Mouse (Mus musculus) Patski (cell line): ENCODE measurements at regions not wholly inside any gene's neighbourhood (a gene's known extent, or its start where the extent isn't known, plus 50 kb on each side); places are given as distances from the start of the nearest gene placed in this dataset.
A peak's percentile ranks its signal among the peaks of the same experiment; 100 is the strongest.

Experiments used
- ATAC-seq: fragments of 100-300 bp; one replicate; pipeline ENCODE4 v1.8.0; 2021
- CTCF ChIA-PET: fragments of 350-600 bp; sonication (Branson Sonifier 250); formaldehyde crosslinking; loops from one replicate; lab custom pipeline; 2022; ENCODE audit warnings: inconsistent platforms; lab: Charles Lee
- POLR2A ChIA-PET: fragments of 350-600 bp; sonication (Branson Sonifier 250); formaldehyde crosslinking; loops from one replicate; lab custom pipeline; 2022; ENCODE audit warnings: antibody characterized with exemption, inconsistent platforms; lab: Charles Lee
- DNase-seq: peaks from one replicate; pipeline ENCODE4 v3.0.0-alpha.2; 2011; ENCODE audit warnings: low read depth, low spot score
- H3K27me3 ChIP-seq: fragments of 371-371 bp; one replicate; pipeline ENCODE4 v1.5.1; 2021
- CTCF ChIP-seq: fragments of 100-300 bp; IDR thresholded peaks from one replicate; pipeline ENCODE4 v1.5.1; 2021
- in situ Hi-C: fragments of 300-500 bp; cut with MboI; formaldehyde crosslinking; loops from 3 replicates; pipeline ENCODE4 v1.11.1; 2018; ENCODE audit warnings: low pct_unique_long_range_greater_than_20kb, mixed read lengths

GRCm38 (mm10) chr15:27258984-27259853 lies 207.3 kb upstream of the Ank start:
- no peak for ATAC-seq
- in situ Hi-C loops: no loop called here

GRCm38 (mm10) chr15:27259854-27260191 lies 206.7 kb upstream of the Ank start:
- ATAC-seq: no peak
- no peak for TF ChIP-seq CTCF
- peaks cover 37% of the 10 kb centered on the region for H3K27me3 ChIP-seq
- ChIA-PET CTCF (no interaction called here), POLR2A (no interaction called here)
- no peak for DNase-seq
- in situ Hi-C loops: no loop called here

More at GRCm38 (mm10) chr15:27258984-27259853, 207.3 kb upstream of the Ank start:
- ChIA-PET CTCF (no interaction called here), POLR2A (no interaction called here)
- no peak for DNase-seq
- no peak for TF ChIP-seq CTCF
- H3K27me3 ChIP-seq: peaks cover 37% of the 10 kb centered on the region

- no peak for ATAC-seq
- ChIA-PET CTCF (no interaction called here), POLR2A (no interaction called here)
- in situ Hi-C loops: no loop called here
- H3K27me3 ChIP-seq: peaks cover 9% of the 10 kb centered on the region
- no peak for TF ChIP-seq CTCF
- DNase-seq: no peak
Measured at GRCm38 (mm10) chr15:27270203-27270602, 196.3 kb upstream of the Ank start.

- DNase-seq (no peak), ATAC-seq (no peak)
- in situ Hi-C loops: no loop called here
- TF ChIP-seq CTCF: peak; percentile 47
- ChIA-PET CTCF (no interaction called here), POLR2A (interaction anchor here (0.7 kb wide), 1 partner anchor 89 kb away, joined by 3 read pairs; no protein-coding TSS in a partner anchor)
- no peaks in the 10 kb centered on the region for H3K27me3 ChIP-seq
Measured at GRCm38 (mm10) chr15:27282279-27282678, 184.2 kb upstream of the Ank start.

GRCm38 (mm10) chr15:27303856-27304255 lies 162.6 kb upstream of the Ank start:
- in situ Hi-C loops: no loop called here
- ChIA-PET CTCF (no interaction called here), POLR2A (no interaction called here)
- DNase-seq (no peak), ATAC-seq (no peak)
- H3K27me3 ChIP-seq: peaks cover 20% of the 10 kb centered on the region
- TF ChIP-seq CTCF: no peak

GRCm38 (mm10) chr15:27304256-27304655 lies 162.2 kb upstream of the Ank start:
- ChIA-PET CTCF (no interaction called here), POLR2A (no interaction called here)
- DNase-seq (no peak), ATAC-seq (peak; percentile 56)
- in situ Hi-C loops: no loop called here
- peaks cover 16% of the 10 kb centered on the region for H3K27me3 ChIP-seq
- no peak for TF ChIP-seq CTCF

- H3K27me3 ChIP-seq: peaks cover 8% of the 10 kb centered on the region
- ATAC-seq (no peak), DNase-seq (no peak)
- TF ChIP-seq CTCF: no peak
- POLR2A ChIA-PET: no interaction called here
- in situ Hi-C loops: no loop called here
- CTCF ChIA-PET: no interaction called here
Measured at GRCm38 (mm10) chr15:27305035-27305434, 161.4 kb upstream of the Ank start.

- ATAC-seq (no peak), DNase-seq (no peak)
- in situ Hi-C loops: no loop called here
- ChIA-PET POLR2A (no interaction called here), CTCF (no interaction called here)
- H3K27me3 ChIP-seq: peaks cover 19% of the 10 kb centered on the region
- no peak for TF ChIP-seq CTCF
Measured at GRCm38 (mm10) chr15:27308639-27309038, 157.8 kb upstream of the Ank start.

- in situ Hi-C loops: loop anchor here (5.0 kb wide), 2 partner anchors 266 to 301 kb away; no protein-coding TSS in a partner anchor
- DNase-seq (no peak), ATAC-seq (no peak)
- ChIA-PET POLR2A (no interaction called here), CTCF (no interaction called here)
- TF ChIP-seq CTCF: peak; percentile 56
- H3K27me3 ChIP-seq: peaks cover 5% of the 10 kb centered on the region
Measured at GRCm38 (mm10) chr15:27315964-27316745, 150.3 kb upstream of the Ank start.

GRCm38 (mm10) chr15:27316746-27317129 lies 149.7 kb upstream of the Ank start:
- ATAC-seq (no peak), DNase-seq (no peak)
- POLR2A ChIA-PET: no interaction called here
- CTCF ChIA-PET: interaction anchor here (0.9 to 1.5 kb wide), 9 partner anchors 9 to 326 kb away, joined by 3 to 8 read pairs (median 5); partner anchors contain the start of gene Ank
- no peak for TF ChIP-seq CTCF
- in situ Hi-C loops: loop anchor here (5.0 kb wide), 2 partner anchors 266 to 301 kb away; no protein-coding TSS in a partner anchor
- no peaks in the 10 kb centered on the region for H3K27me3 ChIP-seq
